Mouse (Mus musculus): ENCODE data around the gene Rnaseh1. TPM values are rescaled to one million over a fixed set of nuclear protein-coding genes. Genes with fewer than 3 reads are reported as not detected.

Rnaseh1 gene
- total RNA-seq, 2 experiments from 2014 or later: 4.9 to 6.0 TPM

- intact Hi-C loops (cut with DNase I): no loop called here
These were observed 51.9 kb downstream of the Rnaseh1 start for GRCm38 (mm10) chr12:28701302-28701701.

GRCm38 (mm10) chr12:28704381-28704780 lies 55.0 kb downstream of the Rnaseh1 start:
- DNase-seq: no peak
- intact Hi-C loops (cut with DNase I): no loop called here

More at GRCm38 (mm10) chr12:28701302-28701701, 51.9 kb downstream of the Rnaseh1 start:
- no peak for DNase-seq

- intact Hi-C loops (cut with DNase I): loop anchor here (5.0 kb wide), 1 partner anchor 42 kb away; no protein-coding TSS in a partner anchor
- no peak for DNase-seq
These were observed 55.8 kb downstream of the Rnaseh1 start for GRCm38 (mm10) chr12:28705204-28705603.

GRCm38 (mm10) chr12:28708154-28708553 lies 58.8 kb downstream of the Rnaseh1 start:
- DNase-seq: no peak
- intact Hi-C loops (cut with DNase I): loop anchor here (5.0 kb wide), 1 partner anchor 39 kb away; no protein-coding TSS in a partner anchor

Small RNA genes lying within 50 kb of the gene (microRNA-seq; reads per million reads assigned to microRNA genes)
- 0 reads per million in 2 experiments for gene Mir6937

Other genes starting within 250 kb of the Rnaseh1 start
- gene Dcdc2c, start 97.2 kb upstream of the Rnaseh1 start, total RNA-seq (2021): not detected
- gene Allc, start 67.1 kb upstream of the Rnaseh1 start, total RNA-seq (2021): not detected
- gene Colec11, start 26.2 kb upstream of the Rnaseh1 start, total RNA-seq (2021): under 1 TPM; 0.17 to 0.46 TPM
- 100 to 1,000 TPM; 171 to 173 TPM for gene Rps7, start 13.6 kb upstream of the Rnaseh1 start, total RNA-seq (2021)
- 10 to 100 TPM; 57.1 to 66.1 TPM for gene Adi1, start 25.6 kb downstream of the Rnaseh1 start, total RNA-seq (2021)
- gene Trappc12, start 100.9 kb downstream of the Rnaseh1 start, total RNA-seq (2021): 10 to 100 TPM; 13.8 to 16.6 TPM
- 1 to 10 TPM; 4.7 to 7.1 TPM for gene Eipr1, start 102.2 kb downstream of the Rnaseh1 start, total RNA-seq (2021)